Mouse (Mus musculus) urinary bladder, postnatal 14 days (tissue): ENCODE results near the gene Heatr3.

Experiments used
- DNase-seq: peaks from one replicate; pipeline ENCODE4 v3.0.0; 2021; ENCODE audit warnings: low spot score

The Heatr3 gene

DNA sequence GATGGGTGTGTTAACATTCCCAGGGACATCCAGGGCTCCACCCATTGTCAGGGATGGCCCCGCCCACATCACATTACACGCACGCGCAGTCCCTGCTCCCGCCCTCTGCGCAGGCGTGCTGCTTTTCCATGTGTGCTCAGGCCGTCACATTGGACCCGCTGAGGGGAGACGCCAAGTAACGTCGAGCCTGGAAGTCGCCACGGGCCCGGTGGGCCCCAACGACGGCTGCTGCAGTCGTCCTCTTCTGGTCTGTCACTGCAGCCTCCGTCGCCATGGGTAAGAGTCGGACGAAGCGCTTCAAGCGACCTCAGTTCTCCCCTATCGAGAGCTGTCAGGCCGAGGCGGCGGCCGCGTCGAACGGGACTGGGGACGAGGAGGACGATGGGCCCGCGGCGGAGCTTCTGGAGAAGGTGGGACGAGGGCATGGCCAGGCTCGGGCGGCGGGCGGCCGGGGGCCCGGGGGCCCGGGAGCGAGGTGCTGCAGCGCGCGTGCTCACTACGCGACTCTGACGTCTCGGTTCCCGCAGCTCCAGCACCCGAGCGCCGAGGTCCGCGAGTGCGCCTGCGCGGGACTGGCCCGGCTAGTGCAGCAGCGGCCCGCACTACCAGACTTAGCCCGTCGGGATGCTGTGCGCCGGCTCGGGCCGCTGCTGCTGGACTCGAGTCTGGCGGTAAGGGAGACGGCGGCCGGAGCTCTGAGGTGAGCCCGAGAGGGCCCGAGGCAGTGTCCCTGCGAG lies at the start of gene Heatr3:
Gene Heatr3, plus strand, starts transcription at position 108 of the 737 bp plus-strand sequence.
- DNase-seq: peak; percentile 95

GRCm38 (mm10) chr8:88088006-88088405 lies 49.6 kb upstream of the Heatr3 start:
- no peak for DNase-seq

- DNase-seq: no peak
Observed at GRCm38 (mm10) chr8:88091661-88092060, 46.0 kb upstream of the Heatr3 start.

DNA sequence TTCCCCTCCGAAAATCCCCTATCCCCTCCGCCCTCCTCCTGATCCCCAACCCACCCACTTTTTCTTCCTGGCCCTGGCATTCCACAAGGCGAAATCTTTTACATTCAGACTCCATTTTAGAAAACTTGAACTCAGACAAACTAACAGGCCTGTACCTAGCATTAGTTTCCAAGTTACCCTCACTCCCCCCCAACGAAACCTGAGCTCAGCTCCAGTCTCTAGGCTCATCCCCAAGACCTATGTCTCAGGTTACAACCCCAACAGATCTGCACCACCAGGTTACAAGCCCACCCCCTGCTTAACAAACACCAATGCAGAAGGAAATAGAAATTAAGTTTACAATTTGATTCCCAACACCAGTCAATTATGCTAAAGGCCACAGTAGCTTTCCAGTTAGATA lies 44.3 kb upstream of the Heatr3 start:
- DNase-seq: no peak

DNA sequence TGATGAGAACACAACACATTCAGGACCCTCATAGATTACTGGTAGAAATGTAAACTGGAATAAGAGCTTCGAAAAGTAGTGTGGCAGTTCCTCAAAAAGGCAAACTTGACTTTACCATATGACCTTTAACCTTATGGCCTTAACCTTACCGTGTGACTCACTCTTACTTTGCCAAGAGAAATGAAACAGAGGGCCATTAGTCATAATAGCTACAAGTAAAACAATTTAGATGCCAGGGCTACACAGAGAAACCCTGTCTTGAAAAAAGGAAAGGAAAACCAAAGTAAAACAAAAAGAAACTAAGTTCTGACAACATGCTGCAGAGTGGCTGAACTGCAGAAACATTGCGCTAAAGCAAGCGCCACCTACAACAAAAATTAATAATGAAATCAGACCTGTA lies 38.8 kb upstream of the Heatr3 start:
- DNase-seq: no peak

- peak; percentile 27 for DNase-seq
Observed at GRCm38 (mm10) chr8:88099526-88099925, 38.1 kb upstream of the Heatr3 start.

GRCm38 (mm10) chr8:88109241-88109640 lies 28.4 kb upstream of the Heatr3 start:
- no peak for DNase-seq

DNA sequence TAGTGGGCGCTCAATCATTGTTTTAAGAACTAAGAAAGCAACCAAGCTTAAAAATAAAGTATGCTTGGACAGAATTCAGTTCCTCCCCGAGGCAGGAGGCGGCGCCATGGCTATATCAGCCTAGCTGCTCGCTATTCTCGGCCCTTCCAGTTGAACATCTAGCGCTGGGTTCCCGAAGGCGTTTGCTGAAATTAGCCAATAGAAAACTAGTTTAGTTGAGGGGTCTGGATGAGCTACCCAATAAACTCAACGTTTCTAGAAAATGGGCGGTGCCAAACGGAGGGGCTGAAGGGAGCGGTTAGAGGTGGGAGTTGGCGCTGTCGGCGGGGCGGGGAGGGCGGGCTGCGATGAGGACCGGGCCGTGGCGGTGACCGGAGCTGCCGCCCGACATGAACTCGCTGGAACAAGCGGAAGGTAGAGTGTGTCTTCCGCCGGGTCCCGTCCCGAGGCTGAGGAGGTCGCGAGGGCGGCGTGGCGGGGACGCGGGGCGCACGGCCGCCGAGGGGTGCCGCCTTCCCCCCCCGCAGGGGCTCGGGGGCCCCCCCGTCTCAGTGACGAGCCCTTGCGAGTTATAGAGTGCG lies 19.1 kb upstream of the Heatr3 start, which contains the start of gene Cnep1r1:
Gene Cnep1r1, plus strand, starts transcription at position 314 of the 581 bp plus-strand sequence.
- DNase-seq: peak; percentile 90

GRCm38 (mm10) chr8:88119076-88119475 lies 18.6 kb upstream of the Heatr3 start:
- no peak for DNase-seq

DNA sequence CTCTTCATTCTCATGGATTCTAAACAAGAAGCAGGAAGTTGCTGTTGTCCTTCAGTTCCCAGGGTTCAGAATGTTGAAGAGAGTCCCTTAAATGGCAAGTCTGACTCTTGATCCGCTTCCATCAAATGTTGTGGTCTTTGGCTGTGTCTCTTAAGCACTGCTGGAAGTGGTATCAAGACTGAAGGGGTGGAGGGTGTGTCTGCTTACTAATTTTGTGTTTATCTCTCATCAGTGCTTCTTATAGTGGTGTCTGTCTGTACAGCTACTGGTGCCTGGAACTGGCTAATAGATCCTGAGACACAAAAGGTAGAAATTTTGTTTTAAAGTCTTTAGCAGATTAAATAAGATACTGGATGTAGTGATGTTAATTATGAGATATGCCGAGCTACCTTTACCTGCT lies 12.8 kb upstream of the Heatr3 start:
- DNase-seq: no peak

- DNase-seq: no peak
Observed at GRCm38 (mm10) chr8:88129397-88129796, 8.3 kb upstream of the Heatr3 start.

GRCm38 (mm10) chr8:88130754-88131317 lies 6.8 kb upstream of the Heatr3 start:
- DNase-seq: peak; percentile 9

DNA sequence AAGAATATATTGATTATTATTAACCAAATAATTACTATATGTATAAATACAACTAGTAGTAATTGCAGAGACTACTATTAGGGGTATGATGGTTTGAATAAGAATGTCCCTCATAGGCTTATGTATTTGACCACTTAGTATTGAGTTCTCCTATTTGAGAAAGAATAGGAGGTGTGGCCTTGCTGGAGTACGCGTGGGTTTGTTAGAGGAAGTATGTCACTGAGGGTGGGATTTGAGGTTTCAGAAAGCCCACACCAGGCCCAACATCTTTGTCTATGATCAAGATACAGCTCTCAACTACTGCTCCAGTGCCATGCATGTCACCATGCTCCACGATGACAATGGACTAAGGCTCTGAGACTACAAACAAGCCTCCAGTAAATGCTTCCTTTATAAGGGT lies 1.6 kb downstream of the Heatr3 start:
- no peak for DNase-seq

DNA sequence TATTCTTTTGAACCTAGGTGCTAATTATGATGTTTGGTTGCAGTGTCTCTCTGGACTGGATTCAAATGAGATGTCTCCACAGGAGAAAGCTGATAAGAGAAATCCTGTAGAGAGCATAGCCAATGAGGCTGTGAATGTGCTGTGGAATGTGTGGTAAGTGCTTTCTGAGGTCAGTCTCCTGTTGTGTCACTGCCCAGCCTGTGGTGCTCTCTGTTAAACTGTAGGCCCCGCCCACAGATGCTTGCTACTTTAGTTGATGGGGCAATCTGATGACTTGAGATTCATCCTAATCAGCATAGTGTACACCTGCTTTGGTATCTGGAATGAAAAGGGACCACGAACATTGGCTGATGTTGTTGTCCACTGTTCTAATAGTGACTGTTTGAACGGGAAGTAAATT lies 4.0 kb downstream of the Heatr3 start:
- no peak for DNase-seq

- DNase-seq: no peak
Observed at GRCm38 (mm10) chr8:88144041-88144440, 6.4 kb downstream of the Heatr3 start.

- no peak for DNase-seq
Observed at GRCm38 (mm10) chr8:88150910-88151371, 13.3 kb downstream of the Heatr3 start.

GRCm38 (mm10) chr8:88160237-88160995 lies 22.8 kb downstream of the Heatr3 start:
- DNase-seq: no peak

GRCm38 (mm10) chr8:88161439-88161838 lies 23.8 kb downstream of the Heatr3 start:
- DNase-seq: peak; percentile 72

GRCm38 (mm10) chr8:88175264-88175663 lies 37.6 kb downstream of the Heatr3 start:
- DNase-seq: no peak

GRCm38 (mm10) chr8:88177291-88177690 lies 39.6 kb downstream of the Heatr3 start:
- no peak for DNase-seq

DNA sequence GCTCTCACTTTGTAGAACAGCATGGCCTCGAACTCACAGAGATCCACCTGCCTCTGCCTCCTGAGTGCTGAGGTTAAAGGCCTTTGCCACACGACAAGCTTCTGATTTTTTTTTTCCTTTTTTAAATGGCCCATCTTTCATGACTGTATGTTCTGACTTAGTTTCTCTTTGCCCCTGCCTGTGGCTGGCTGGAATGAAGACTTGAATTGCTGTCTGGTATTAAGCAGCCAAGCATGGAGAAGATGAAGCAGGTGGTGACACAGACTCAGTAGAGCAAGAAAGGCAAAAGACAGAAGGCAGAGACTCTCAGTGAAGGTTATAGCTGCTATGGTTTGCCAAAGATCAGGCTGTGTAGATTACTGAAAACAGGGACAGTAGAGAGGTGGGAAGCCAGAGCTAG lies 45.5 kb downstream of the Heatr3 start:
- DNase-seq: no peak

DNA sequence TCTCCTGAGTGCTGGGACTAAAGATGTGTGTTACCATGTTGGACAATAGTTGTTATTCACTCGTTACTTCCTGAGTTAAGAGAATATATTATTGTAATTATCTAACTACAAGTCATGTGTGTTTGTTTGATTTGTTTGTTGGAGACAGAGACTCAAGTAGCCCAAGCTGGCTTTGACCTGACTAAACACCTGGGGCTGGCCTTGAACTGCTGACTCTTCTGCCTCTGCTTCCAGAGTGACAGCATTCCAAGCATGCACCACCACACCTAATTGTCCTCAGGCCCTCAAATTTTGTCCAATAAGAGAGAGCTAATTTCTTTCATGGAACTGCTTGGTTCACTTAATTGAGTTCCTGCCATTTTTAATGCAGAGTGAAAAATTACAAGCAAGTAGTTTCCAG lies 47.3 kb downstream of the Heatr3 start:
- DNase-seq: no peak

GRCm38 (mm10) chr8:88185716-88186115 lies 48.1 kb downstream of the Heatr3 start:
- DNase-seq: no peak
